Mouse (Mus musculus) spleen, postnatal 14 days (tissue): Measurements from ENCODE around the gene Gm7903.
"Not testable (repeated sequence)": the region's sequence is repeated elsewhere in the genome, so short reads cannot be mapped to it uniquely, and the experiment has no call there.

Experiments used
- DNase-seq, 2 experiments: peaks; one replicate each; pipeline ENCODE4 v3.0.0; 2021 to 2022; ENCODE audit warnings: low spot score in 2 of 2

Gene Gm7903

DNA sequence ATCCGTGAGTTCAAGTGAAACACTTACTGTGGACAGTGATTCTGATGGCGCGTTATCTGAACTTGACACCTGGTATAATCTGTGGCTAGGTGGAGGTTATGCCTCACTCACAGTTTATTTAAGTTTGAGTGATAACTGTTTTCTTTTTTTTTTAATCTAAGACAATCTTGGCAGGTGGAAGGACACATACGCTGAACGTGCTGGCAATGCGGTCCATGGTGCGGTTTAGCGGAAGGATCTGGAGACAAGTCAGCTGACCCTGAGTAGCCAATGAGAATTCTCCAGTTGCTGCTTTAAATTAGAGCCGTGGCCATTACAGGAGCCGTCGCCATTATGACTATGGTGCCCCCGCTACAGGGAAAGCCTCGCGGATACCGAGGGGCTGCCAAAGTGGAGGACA lies at the start of gene Gm7903:
TSS of gene Gm7903 (plus strand) at position 301 of the 400 bp plus-strand sequence.
- DNase-seq = not testable (repeated sequence)

DNA sequence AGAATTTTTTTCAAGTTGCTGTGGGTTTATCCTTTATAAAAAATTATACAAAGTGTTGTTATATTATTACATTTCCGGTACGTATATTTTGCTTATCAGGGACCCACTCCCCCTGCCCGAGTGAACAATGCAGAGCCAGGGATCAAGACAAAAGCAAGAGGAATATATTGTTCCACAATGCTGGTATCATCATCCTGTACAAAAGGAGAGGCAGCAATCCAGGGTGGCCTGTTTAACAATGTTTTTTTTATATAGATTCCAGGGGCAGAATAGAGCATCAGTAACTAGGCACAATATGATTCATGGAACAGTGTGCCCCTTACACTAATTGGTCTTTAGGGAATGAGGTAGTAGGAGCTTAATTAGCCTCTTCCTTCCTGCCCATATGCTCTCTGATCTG lies 30.1 kb upstream of the Gm7903 start:
- DNase-seq = not testable (repeated sequence)

DNA sequence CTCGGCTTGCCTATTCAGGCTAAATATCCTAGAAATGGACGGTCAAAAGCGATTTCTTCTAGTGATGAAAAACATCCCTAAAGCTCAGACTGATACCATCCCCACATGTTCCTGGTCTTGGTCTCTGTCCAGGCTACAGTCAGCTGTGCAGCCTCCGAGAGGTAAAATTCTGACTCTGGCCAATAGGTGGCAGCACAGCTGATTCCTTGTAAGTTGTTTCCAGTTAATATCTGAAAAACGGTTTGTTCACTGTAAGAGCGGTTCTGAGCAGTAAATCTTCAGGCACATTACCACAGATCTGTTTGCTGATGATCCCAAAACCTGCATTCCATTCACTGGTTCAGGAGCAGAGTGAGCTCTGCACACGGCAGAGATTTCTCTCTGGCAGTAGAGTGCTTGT lies 12.4 kb upstream of the Gm7903 start:
- DNase-seq = not testable (repeated sequence)

DNA sequence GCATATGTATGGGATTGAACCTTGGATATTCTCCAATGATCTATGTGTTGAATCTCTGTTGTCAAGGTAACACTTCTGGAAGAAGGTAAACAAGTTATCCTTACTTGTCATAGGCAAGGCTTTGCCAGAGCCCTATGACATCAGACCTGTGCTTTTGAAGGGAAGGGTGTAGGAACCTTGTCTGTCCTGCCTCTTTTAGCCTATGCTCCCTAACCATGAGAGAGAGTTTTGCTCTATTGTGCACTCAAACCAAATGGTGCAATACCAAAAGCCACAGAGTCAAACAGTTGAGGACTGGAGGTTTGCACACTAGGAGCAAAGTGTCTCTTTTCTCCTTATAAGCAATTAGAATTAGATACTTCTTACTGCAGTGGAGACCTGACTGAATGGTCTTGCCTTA lies 11.8 kb upstream of the Gm7903 start:
- not testable (repeated sequence) for DNase-seq

DNA sequence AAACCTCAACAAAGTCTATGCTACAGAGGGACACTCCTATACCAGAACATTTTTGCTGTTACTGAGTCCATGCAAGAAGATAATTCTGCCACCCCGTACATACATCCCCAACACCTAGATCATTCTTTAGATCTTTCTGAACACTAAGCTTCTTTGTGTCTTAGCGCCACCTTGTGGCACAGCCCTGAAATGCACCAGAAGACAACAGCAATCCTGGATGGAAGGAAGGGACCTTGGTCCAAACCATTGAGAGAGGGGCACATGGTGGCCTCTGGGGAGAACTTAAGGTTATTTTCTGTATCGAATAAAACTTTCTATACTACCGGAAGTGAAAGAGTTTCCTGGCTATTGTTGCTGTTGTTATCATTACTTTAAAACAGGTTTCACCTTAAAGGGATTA lies 11.2 kb upstream of the Gm7903 start:
- not testable (repeated sequence) for DNase-seq

DNA sequence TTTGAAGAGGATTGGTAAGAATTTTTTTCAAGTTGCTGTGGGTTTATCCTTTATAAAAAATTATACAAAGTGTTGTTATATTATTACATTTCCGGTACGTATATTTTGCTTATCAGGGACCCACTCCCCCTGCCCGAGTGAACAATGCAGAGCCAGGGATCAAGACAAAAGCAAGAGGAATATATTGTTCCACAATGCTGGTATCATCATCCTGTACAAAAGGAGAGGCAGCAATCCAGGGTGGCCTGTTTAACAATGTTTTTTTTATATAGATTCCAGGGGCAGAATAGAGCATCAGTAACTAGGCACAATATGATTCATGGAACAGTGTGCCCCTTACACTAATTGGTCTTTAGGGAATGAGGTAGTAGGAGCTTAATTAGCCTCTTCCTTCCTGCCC lies 30.5 kb downstream of the Gm7903 start:
- not testable (repeated sequence) for DNase-seq

DNA sequence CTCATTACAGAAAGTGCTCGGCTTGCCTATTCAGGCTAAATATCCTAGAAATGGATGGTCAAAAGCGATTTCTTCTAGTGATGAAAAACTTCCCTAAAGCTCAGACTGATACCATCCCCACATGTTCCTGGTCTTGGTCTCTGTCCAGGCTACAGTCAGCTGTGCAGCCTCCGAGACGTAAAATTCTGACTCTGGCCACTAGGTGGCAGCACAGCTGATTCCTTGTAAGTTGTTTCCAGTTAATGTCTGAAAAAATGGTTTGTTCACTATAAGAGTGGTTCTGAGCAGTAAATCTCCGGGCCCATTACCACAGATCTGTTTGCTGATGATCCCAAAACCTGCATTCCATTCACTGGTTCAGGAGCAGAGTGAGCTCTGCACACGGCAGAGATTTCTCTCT lies 48.3 kb downstream of the Gm7903 start:
- DNase-seq = not testable (repeated sequence)

DNA sequence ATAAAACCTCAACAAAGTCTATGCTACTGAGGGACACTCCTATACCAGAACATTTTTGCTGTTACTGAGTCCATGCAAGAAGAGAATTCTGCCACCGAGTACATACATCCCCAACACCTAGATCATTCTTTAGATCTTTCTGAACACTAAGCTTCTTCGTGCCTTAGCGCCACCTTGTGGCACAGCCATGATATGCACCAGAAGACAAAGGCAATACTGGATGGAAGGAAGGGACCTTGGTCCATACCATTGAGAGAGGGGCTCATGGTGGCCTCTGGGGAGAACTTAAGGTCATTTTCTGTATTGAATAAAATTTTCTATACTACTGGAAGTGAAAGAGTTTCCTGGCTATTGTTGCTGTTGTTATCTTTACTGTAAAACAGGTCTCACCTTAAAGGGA lies 49.5 kb downstream of the Gm7903 start:
- not testable (repeated sequence) for DNase-seq
